Mouse (Mus musculus) right cerebral cortex, adult 18-20 months (tissue): ENCODE results near the gene Gm13769.
"Not testable (repeated sequence)": the region's sequence is repeated elsewhere in the genome, so short reads cannot be mapped to it uniquely, and the experiment has no call there.

ENCODE experiments used
- DNase-seq: peaks from one replicate; pipeline ENCODE4 v3.0.0; 2022; ENCODE audit warnings: mixed read lengths

The Gm13769 gene

DNA sequence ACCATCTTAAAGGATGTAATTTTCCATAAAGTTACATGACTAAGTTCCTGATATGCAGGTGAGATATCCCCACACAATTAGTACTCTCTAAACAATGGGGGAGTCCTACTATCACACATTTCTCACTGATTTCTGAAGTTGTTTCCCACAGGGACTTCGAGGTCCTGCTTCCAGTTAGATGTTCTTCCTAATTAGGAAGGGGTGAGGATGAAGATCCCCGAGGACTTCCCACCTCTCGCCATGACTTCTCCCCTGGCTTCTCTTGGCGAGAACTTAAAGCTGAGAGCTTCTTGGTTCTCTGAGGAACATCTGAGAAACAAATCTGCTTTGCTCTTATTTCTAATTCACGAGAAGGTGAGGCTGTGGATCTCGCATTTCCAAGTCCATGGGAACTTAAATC is at the start of gene Gm13769:
TSS of gene Gm13769 (plus strand) at position 301 of the 400 bp plus-strand sequence.
- not testable (repeated sequence) for DNase-seq

DNA sequence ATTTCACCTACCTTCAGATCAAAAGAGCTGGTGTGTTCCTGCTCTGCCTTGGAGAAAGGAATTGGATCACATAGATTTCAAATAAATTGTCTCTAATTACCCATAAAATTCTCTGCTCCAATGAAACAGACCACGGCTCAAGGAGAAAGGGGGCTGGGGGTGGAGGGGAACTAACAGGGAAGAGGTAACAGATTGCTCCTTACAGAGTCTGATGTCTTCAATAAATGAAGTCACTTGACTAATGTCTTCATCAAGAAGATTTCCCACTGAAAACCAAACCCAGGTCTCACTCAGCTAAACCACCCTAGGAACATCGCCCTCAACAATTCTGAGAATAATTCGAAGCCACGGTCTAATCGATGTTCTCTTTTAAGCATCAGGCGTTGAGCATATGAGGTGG is 29.3 kb upstream of the Gm13769 start, which contains the start of gene Olfr1272:
TSS of gene Olfr1272 (minus strand) at position 101 of the 400 bp plus-strand sequence.
- DNase-seq: no peak

- not testable (repeated sequence) for DNase-seq
These were observed 24.7 kb downstream of the Gm13769 start for GRCm38 (mm10) chr2:90346694-90347093.

DNA sequence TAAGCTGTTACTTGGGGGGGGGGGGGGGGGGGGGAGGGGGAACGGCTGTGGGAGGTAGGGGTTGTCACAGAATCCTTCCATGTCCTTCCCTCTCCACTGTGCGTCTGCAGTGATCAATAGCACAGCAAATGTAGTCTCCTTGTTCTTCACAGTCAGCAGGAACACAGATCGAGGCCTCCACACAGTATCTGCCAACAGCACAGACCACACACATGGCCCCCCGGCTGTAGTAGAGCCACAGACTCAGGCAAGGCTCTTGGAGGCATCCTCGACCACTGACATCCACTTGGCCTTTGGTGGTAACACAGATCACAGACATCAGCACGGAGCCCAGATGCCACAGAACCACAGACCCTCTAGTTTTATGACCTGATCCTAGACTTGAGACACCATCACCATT is 29.0 kb downstream of the Gm13769 start:
- DNase-seq: not testable (repeated sequence)

DNA sequence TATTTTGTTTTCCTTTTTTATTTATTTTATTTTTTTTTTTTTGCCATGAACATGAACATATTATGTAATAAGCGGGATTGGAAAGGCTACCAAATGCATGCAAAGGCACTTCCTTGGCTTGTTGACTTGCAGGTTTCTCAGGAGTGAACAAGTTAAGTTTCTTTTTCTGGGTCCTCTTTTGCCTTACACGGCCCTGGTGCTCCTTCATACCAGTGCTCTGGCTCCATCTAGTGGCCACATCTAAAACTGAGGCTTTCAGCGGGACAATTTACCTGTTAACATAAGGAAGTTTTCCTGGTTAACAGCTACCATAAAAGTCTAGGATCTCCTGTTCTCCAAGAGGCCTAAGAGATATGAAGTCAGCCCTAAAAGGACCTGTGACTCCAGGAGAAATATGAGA is 29.5 kb downstream of the Gm13769 start:
- not testable (repeated sequence) for DNase-seq

DNA sequence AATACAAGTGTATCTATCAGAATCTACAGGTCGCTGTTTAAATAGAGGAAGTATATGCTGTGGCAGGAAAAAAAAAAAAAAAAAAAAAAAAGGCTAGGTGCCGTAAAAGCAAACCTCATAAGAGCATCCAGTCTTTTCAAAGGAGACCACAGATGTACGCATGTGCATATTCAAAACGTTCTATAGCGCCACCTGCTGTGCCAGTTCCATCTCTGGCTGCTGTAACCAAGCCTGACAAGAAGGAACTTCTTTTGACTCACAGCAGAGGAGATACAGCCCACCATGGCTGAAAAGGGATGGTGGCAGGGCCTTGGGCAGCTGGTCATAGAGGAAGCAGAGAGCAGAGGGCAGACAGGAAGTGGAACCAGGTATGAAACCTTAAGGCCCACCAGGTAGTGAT is 37.2 kb downstream of the Gm13769 start:
- DNase-seq: not testable (repeated sequence)

- DNase-seq: not testable (repeated sequence)
These were observed 38.2 kb downstream of the Gm13769 start for GRCm38 (mm10) chr2:90360199-90360598.
